ENCODE assay signal across 15 mouse cellular contexts in the genomic region with DNA sequence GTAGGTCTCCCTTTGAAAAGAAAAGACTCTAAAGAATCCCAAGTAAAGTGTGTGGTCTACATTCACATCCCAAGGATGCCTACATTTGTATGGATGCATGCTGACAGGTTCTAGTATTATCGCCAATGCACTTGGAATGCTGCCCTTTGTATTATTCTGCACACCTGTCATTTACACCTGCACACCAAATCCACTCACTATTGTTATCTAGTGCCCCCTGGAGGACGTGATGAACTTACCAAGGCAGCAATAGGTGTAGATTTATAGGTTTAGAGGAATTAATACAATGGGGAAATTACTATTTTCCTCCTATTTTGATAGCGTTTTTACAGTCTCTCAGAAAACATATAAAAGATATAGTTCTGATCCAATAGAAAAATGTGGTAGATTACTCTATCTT. TPM values are rescaled to one million over a fixed set of nuclear protein-coding genes. Genes with fewer than 3 reads are reported as not detected.
DNase-seq lines count a peak whose midpoint lies in the region; ATAC-seq and TF ChIP-seq lines count a peak whose summit lies in the region.
"Had no signal": no experiment of that assay in that cellular context is flagged by ENCODE, and none has a peak within 500 bp of the region (broad histone marks: within the 10 kb centered on the region; RNA-seq: fewer than 3 reads in every experiment).

No protein-coding gene starts in this region.

- no peak overlapping the region for H3K4me3 ChIP-seq in heart, adult 2 months
- H3K4me3 ChIP-seq in lung, adult 2 months (replicated peaks; ENCODE audit: extremely low read depth, low read depth, low read length) = no peak overlapping the region
- H3K4me3 ChIP-seq in cerebellum, adult 2 months (replicated peaks; ENCODE audit: insufficient read depth, low read depth, low read length) = no peak overlapping the region
- no peak overlapping the region for H3K4me3 ChIP-seq in heart, embryonic 11.5 days (ENCODE audit: low read depth, low read length)
- H3K4me3 ChIP-seq: embryonic facial prominence, embryonic 13.5 days; limb, embryonic 12.5 days; megakaryocyte, embryonic 14.5 days; neural tube, embryonic 13.5 days had no signal

- no peak overlapping the region for H3K27ac ChIP-seq in heart, adult 2 months
- no peak overlapping the region for H3K27ac ChIP-seq in cerebellum, adult 2 months (ENCODE audit: insufficient read depth, low read length)
- H3K27ac ChIP-seq in heart, embryonic 11.5 days (ENCODE audit: low read depth, low read length) = no peak overlapping the region
- H3K27ac ChIP-seq: embryonic facial prominence, embryonic 13.5 days; limb, embryonic 12.5 days; neural tube, embryonic 13.5 days had no signal

- no peaks in the 10 kb centered on the region for H3K27me3 ChIP-seq in heart, adult 2 months (ENCODE audit: control insufficient read depth, insufficient read depth, low read length)
- H3K27me3 ChIP-seq in cerebellum, adult 2 months (ENCODE audit: control insufficient read depth, insufficient read depth, low read length) = no peaks in the 10 kb centered on the region
- no peaks in the 10 kb centered on the region for H3K27me3 ChIP-seq in heart, embryonic 11.5 days (ENCODE audit: control insufficient read depth, insufficient read depth, low read length)
- H3K27me3 ChIP-seq: embryonic facial prominence, embryonic 13.5 days; limb, embryonic 12.5 days; megakaryocyte, embryonic 14.5 days; neural tube, embryonic 13.5 days had no signal

- no peak overlapping the region for H3K9ac ChIP-seq in heart, adult 2 months (ENCODE audit: low read depth, low read length)
- H3K9ac ChIP-seq in heart, embryonic 11.5 days (ENCODE audit: low read depth, low read length) = no peak overlapping the region
- H3K9ac ChIP-seq: embryonic facial prominence, embryonic 13.5 days; limb, embryonic 12.5 days; neural tube, embryonic 13.5 days had no signal

- H3K4me1 ChIP-seq in heart, adult 2 months (ENCODE audit: control insufficient read depth, insufficient read depth, low read length) = no peaks in the 10 kb centered on the region
- H3K4me1 ChIP-seq in lung, adult 2 months (ENCODE audit: control insufficient read depth, insufficient read depth, low read length) = no peaks in the 10 kb centered on the region
- no peaks in the 10 kb centered on the region for H3K4me1 ChIP-seq in cerebellum, adult 2 months (ENCODE audit: control insufficient read depth, insufficient read depth, low read length)
- no peaks in the 10 kb centered on the region for H3K4me1 ChIP-seq in heart, embryonic 11.5 days (ENCODE audit: control insufficient read depth, insufficient read depth, low read length)
- H3K4me1 ChIP-seq: embryonic facial prominence, embryonic 13.5 days; limb, embryonic 12.5 days; neural tube, embryonic 13.5 days had no signal

- WGBS in heart, adult 2 months = 44% methylated on average over 3 of the region's 3 CpGs
- WGBS in lung, adult 2 months = 39% methylated on average over 3 of the region's 3 CpGs
- WGBS in cerebellum, adult 2 months = 21% methylated on average over 3 of the region's 3 CpGs
- 33% methylated on average over 3 of the region's 3 CpGs for WGBS in heart, embryonic 11.5 days (ENCODE audit: insufficient replicate concordance)

- intact Hi-C loops in heart, adult 2 months (cut with DNase I) = no loop called here

- peak; percentile 45 for TF ChIP-seq CTCF in heart, adult 2 months (IDR thresholded peaks at IDR 0.05)
- TF ChIP-seq CTCF in lung, adult 2 months (IDR thresholded peaks at IDR 0.05; ENCODE audit: insufficient read depth, low read length) = no peak
- TF ChIP-seq CTCF in cerebellum, adult 2 months (IDR thresholded peaks at IDR 0.05; ENCODE audit: borderline replicate concordance, insufficient read depth, low read depth, low read length) = peak; percentile 42; the same call in 1 of the 2 replicates

- H3K4me2 ChIP-seq in heart, embryonic 11.5 days = no peak overlapping the region
- H3K4me2 ChIP-seq: embryonic facial prominence, embryonic 13.5 days; limb, embryonic 12.5 days; neural tube, embryonic 13.5 days had no signal

- H3K36me3 ChIP-seq in heart, adult 2 months (ENCODE audit: control insufficient read depth, insufficient read depth, low read length) = no peaks in the 10 kb centered on the region
- no peaks in the 10 kb centered on the region for H3K36me3 ChIP-seq in heart, embryonic 11.5 days (ENCODE audit: control insufficient read depth, insufficient read depth, low read length)
- H3K36me3 ChIP-seq: embryonic facial prominence, embryonic 13.5 days; G1E; limb, embryonic 12.5 days; neural tube, embryonic 13.5 days had no signal

- no peak for TF ChIP-seq POLR2A in heart, adult 2 months (IDR thresholded peaks at IDR 0.05; ENCODE audit: insufficient read depth, low read depth, low read length)
- TF ChIP-seq POLR2A in lung, adult 2 months (IDR thresholded peaks at IDR 0.05; ENCODE audit: borderline replicate concordance, extremely low read depth, low read depth, low read length) = no peak
- TF ChIP-seq POLR2A in cerebellum, adult 2 months (IDR thresholded peaks at IDR 0.05; ENCODE audit: borderline replicate concordance, insufficient read depth, low read length) = no peak

- ATAC-seq in heart, embryonic 11.5 days (replicated peaks; ENCODE audit: insufficient number of reproducible peaks, low FRiP score, low TSS enrichment) = no peak

- H3K79me2 ChIP-seq in heart, adult 2 months (replicated peaks; ENCODE audit: control insufficient read depth, insufficient read depth, low read length) = no peaks in the 10 kb centered on the region

- no peak for TF ChIP-seq EP300 in heart, adult 2 months (IDR thresholded peaks at IDR 0.05; ENCODE audit: insufficient read depth, low read depth, low read length)

- no peak for DNase-seq in heart, adult 2 months
- DNase-seq in heart, adult 18-20 months = no peak
- peak; percentile 39 for DNase-seq in lung, postnatal 36 days
- no peak for DNase-seq in lung, adult 2 months
- DNase-seq in cerebellum, adult 2 months = peak; percentile 46 to 73
- DNase-seq in thymus, postnatal 14 days = peak; percentile 28
- no peak for DNase-seq in ovary, postnatal 14 days (ENCODE audit: low spot score)
- DNase-seq: adrenal gland, postnatal 14 days; right cerebral cortex, postnatal 25 days had no signal

- no peaks in the 10 kb centered on the region for H3K9me3 ChIP-seq in heart, embryonic 11.5 days (replicated peaks; ENCODE audit: control insufficient read depth, low read length)
- H3K9me3 ChIP-seq: embryonic facial prominence, embryonic 13.5 days; G1E; limb, embryonic 12.5 days; megakaryocyte, embryonic 14.5 days; neural tube, embryonic 13.5 days had no signal

RNA-seq across cellular contexts. Expression of gene Mstn, which starts 31.7 kb away (rescaled TPM):
- under 1 TPM; 0.37 to 0.43 TPM for total RNA-seq in heart, adult 2 months (2021)
- polyA plus RNA-seq in heart, adult 2 months (2012; rRNA removed) = 0.21 and 1.4 TPM in 2 replicates
- under 1 TPM; 0.30 to 0.39 TPM for total RNA-seq in heart, adult 18-20 months (2021)
- 0.25 TPM in 1 of 2 replicates, not detected in the other for polyA plus RNA-seq in lung, adult 2 months (2012; rRNA removed)
- polyA plus RNA-seq in cerebellum, adult 2 months (2012; rRNA removed) = 0.18 and 0.19 TPM in 2 replicates
- polyA plus RNA-seq in heart, embryonic 11.5 days (2014; fragmentation: Nextera tagmentation; extraction: Ambion mirVana) = 5.0 and 7.0 TPM in 2 replicates
- total RNA-seq: adrenal gland, postnatal 14 days had no signal
- polyA plus RNA-seq: G1E had no signal

Comparison
In these comparisons a context has a peak if more than half of its experiments do, and no peak if none do; other contexts are left out.
1. DNase-seq: peak in lung, postnatal 36 days (single experiment), cerebellum, adult 2 months (2 of 2) and thymus, postnatal 14 days (single experiment); none in heart, adult 2 months (0 of 2), heart, adult 18-20 months (0 of 2), lung, adult 2 months (single experiment) and ovary, postnatal 14 days (single experiment).